Mouse (Mus musculus) CH12.LX (cell line): ENCODE measurements around the gene Bri3bp. TPM values are rescaled to one million over a fixed set of nuclear protein-coding genes. Genes with fewer than 3 reads are reported as not detected.
A peak's percentile ranks its signal among the peaks of the same experiment; 100 is the strongest.

Source experiments
- DNase-seq: peaks from one replicate; pipeline ENCODE4 v3.0.0-alpha.2; 2013; ENCODE audit errors: extremely low read depth
- H3K27ac ChIP-seq: 2 replicates; pipeline ENCODE4 v1.5.1; 2012; ENCODE audit warnings: low read depth, mild to moderate bottlenecking, control low read depth, moderate library complexity; ENCODE audit not compliant: insufficient read depth
- H3K27me3 ChIP-seq: replicated peaks from 2 replicates; pipeline ENCODE3; 2012; ENCODE audit warnings: inconsistent platforms
- H3K36me3 ChIP-seq, 2 experiments: replicated peaks in 1 of 2; 2 replicates each; pipeline versions ENCODE3 to v1.6.1; 2012; ENCODE audit warnings: inconsistent platforms in 1 of 2, low read length in 1 of 2, mild to moderate bottlenecking in 1 of 2, mixed read lengths in 1 of 2, moderate library complexity in 1 of 2; ENCODE audit not compliant: control insufficient read depth in 1 of 2, insufficient read depth in 1 of 2
- H3K4me1 ChIP-seq, 2 experiments: 2 replicates each; pipeline ENCODE4 v1.6.1; 2012; ENCODE audit warnings: inconsistent platforms in 1 of 2, moderate library complexity in 1 of 2; ENCODE audit not compliant: insufficient read depth in 2 of 2, control insufficient read depth in 1 of 2
- H3K4me2 ChIP-seq: 2 replicates; pipeline ENCODE4 v1.6.1; 2012; ENCODE audit warnings: low read depth, mild to moderate bottlenecking, control low read depth; ENCODE audit not compliant: poor library complexity, insufficient read depth, severe bottlenecking
- H3K4me3 ChIP-seq, 3 experiments: fragments of 150-350 bp in 1 of 3; sonication (generic) in 1 of 3; replicated peaks in 1 of 3; 2 replicates each; pipeline versions ENCODE3 to v1.5.1; 2011 to 2012; ENCODE audit warnings: low read depth in 2 of 3, low read length in 2 of 3, mild to moderate bottlenecking in 2 of 3, moderate library complexity in 2 of 3, control low read depth in 1 of 3, improper control_type of control experiment in 1 of 3, inconsistent platforms in 1 of 3, mixed read lengths in 1 of 3; ENCODE audit not compliant: poor library complexity in 1 of 3
- H3K79me2 ChIP-seq: replicated peaks from 2 replicates; pipeline ENCODE4 v1.6.1; 2012; ENCODE audit warnings: mild to moderate bottlenecking, moderate library complexity; ENCODE audit not compliant: control insufficient read depth, poor library complexity, insufficient read depth, severe bottlenecking; ENCODE audit errors: extremely low read depth
- H3K9ac ChIP-seq: 2 replicates; pipeline ENCODE4 v1.6.1; 2012; ENCODE audit warnings: low read depth, mild to moderate bottlenecking, control low read depth, moderate library complexity; ENCODE audit not compliant: insufficient read depth
- H3K9me3 ChIP-seq: replicated peaks from 2 replicates; pipeline ENCODE3; 2012; ENCODE audit warnings: low read length, inconsistent platforms, mixed read lengths
- BHLHE40 ChIP-seq: IDR thresholded peaks from 2 replicates; pipeline ENCODE4 v1.6.1; 2011; ENCODE audit warnings: mild to moderate bottlenecking, low read depth, low read length, improper control_type of control experiment
- CHD1 ChIP-seq: IDR thresholded peaks from 2 replicates; pipeline ENCODE4 v1.6.1; 2012; ENCODE audit warnings: low read depth, low read length, improper control_type of control experiment, inconsistent platforms
- CHD2 ChIP-seq: IDR thresholded peaks from 2 replicates; pipeline ENCODE4 v1.6.1; 2011; ENCODE audit warnings: low read length, improper control_type of control experiment
- CTCF ChIP-seq, 2 experiments: IDR thresholded peaks in 1 of 2; conservative IDR thresholded peaks in 1 of 2; 2 replicates each; pipeline ENCODE4 v1.5.1; 2011 to 2012; ENCODE audit warnings: low read depth in 2 of 2, low read length in 2 of 2, improper control_type of control experiment in 1 of 2, inconsistent platforms in 1 of 2, mild to moderate bottlenecking in 1 of 2, moderate library complexity in 1 of 2
- EP300 ChIP-seq: IDR thresholded peaks from 2 replicates; pipeline ENCODE4 v1.6.1; 2011; ENCODE audit warnings: low read length, improper control_type of control experiment
- GABPA ChIP-seq: IDR thresholded peaks from 2 replicates; pipeline ENCODE4 v1.6.1; 2012; ENCODE audit warnings: low read depth, low read length, improper control_type of control experiment, inconsistent platforms; ENCODE audit not compliant: insufficient replicate concordance
- JUND ChIP-seq: conservative IDR thresholded peaks from 2 replicates; pipeline ENCODE4 v1.6.1; 2011; ENCODE audit warnings: low read depth, low read length, improper control_type of control experiment
- KAT2A ChIP-seq: IDR thresholded peaks from 2 replicates; pipeline ENCODE4 v1.6.1; 2012; ENCODE audit warnings: low read length, improper control_type of control experiment, inconsistent platforms; ENCODE audit not compliant: insufficient replicate concordance
- MAFK ChIP-seq: IDR thresholded peaks from 2 replicates; pipeline ENCODE4 v1.6.1; 2011; ENCODE audit warnings: low read length, improper control_type of control experiment; ENCODE audit not compliant: insufficient replicate concordance
- MAZ ChIP-seq: IDR thresholded peaks from 2 replicates; pipeline ENCODE4 v1.6.1; 2012; ENCODE audit warnings: low read depth, mild to moderate bottlenecking, inconsistent platforms, low read length, improper control_type of control experiment, moderate library complexity
- MEF2A ChIP-seq: IDR thresholded peaks from 2 replicates; pipeline ENCODE4 v1.6.1; 2014; ENCODE audit warnings: low read depth, mild to moderate bottlenecking, inconsistent platforms, low read length, improper control_type of control experiment, borderline replicate concordance
- NELFE ChIP-seq: IDR thresholded peaks from 2 replicates; pipeline ENCODE4 v1.6.1; 2011; ENCODE audit warnings: low read depth, low read length, improper control_type of control experiment
- POLR2AphosphoS2 ChIP-seq: IDR thresholded peaks from 2 replicates; pipeline ENCODE4 v1.6.1; 2011; ENCODE audit warnings: low read depth, low read length, improper control_type of control experiment
- SIN3A ChIP-seq: IDR thresholded peaks from 2 replicates; pipeline ENCODE4 v1.6.1; 2012; ENCODE audit warnings: low read length, improper control_type of control experiment, inconsistent platforms
- SMC3 ChIP-seq: IDR thresholded peaks from 2 replicates; pipeline ENCODE4 v1.6.1; 2011; ENCODE audit warnings: low read depth, low read length, improper control_type of control experiment
- TBP ChIP-seq: conservative IDR thresholded peaks from 2 replicates; pipeline ENCODE4 v1.6.1; 2011; ENCODE audit warnings: low read depth, low read length, improper control_type of control experiment
- USF1 ChIP-seq: IDR thresholded peaks from 2 replicates; pipeline ENCODE4 v1.6.1; 2014; ENCODE audit warnings: low read depth, mild to moderate bottlenecking, inconsistent platforms, low read length, improper control_type of control experiment
- USF2 ChIP-seq: conservative IDR thresholded peaks from 2 replicates; pipeline ENCODE4 v1.6.1; 2011; ENCODE audit warnings: low read depth, low read length, improper control_type of control experiment
- ZKSCAN1 ChIP-seq: IDR thresholded peaks from 2 replicates; pipeline ENCODE4 v1.6.1; 2012; ENCODE audit warnings: low read depth, inconsistent platforms, low read length, improper control_type of control experiment, borderline replicate concordance
- ZMIZ1 ChIP-seq: IDR thresholded peaks from 2 replicates; pipeline ENCODE4 v1.6.1; 2012; ENCODE audit warnings: low read depth, mild to moderate bottlenecking, inconsistent platforms, low read length, improper control_type of control experiment
- ZNF384 ChIP-seq: IDR thresholded peaks from 2 replicates; pipeline ENCODE4 v1.6.1; 2012; ENCODE audit warnings: low read depth, low read length, improper control_type of control experiment, inconsistent platforms
- dilution Hi-C: fragments of 300-500 bp; cut with MboI; formaldehyde crosslinking; loops from 2 replicates; pipeline ENCODE4 v1.14.3; 2020; ENCODE audit warnings: low sequenced_read_pairs; ENCODE audit not compliant: extremely low pct_unique_long_range_greater_than_20kb, extremely low pct_ligation_motif_present
- in situ Hi-C: fragments of 300-500 bp; cut with MboI; formaldehyde crosslinking; loops from 3 replicates; pipeline ENCODE4 v1.14.3; 2019; ENCODE audit warnings: low sequenced_read_pairs, low pct_ligation_motif_present, low pct_unique_long_range_greater_than_20kb, mixed read lengths
- polyA plus RNA-seq: library from polyadenylated mRNA; unstranded; fragments of >175 nt; gene quantifications from 2 replicates; pipeline ENCODE4 v1.2.1, GENCODE M21; 2012; ENCODE audit warnings: low read depth; ENCODE audit not compliant: insufficient read length
- total RNA-seq, 2 experiments: library from RNA; depleted of rRNA; stranded (reverse); fragments of 300-350 nt in 1 of 2; fragments of >200 nt in 1 of 2; gene quantifications; 2 replicates each; pipeline ENCODE4 v1.2.3; 2012 to 2014

Bri3bp gene
- total and polyA plus RNA-seq, 3 experiments, result 37.7 to 147 (median 49.6) TPM

DNA sequence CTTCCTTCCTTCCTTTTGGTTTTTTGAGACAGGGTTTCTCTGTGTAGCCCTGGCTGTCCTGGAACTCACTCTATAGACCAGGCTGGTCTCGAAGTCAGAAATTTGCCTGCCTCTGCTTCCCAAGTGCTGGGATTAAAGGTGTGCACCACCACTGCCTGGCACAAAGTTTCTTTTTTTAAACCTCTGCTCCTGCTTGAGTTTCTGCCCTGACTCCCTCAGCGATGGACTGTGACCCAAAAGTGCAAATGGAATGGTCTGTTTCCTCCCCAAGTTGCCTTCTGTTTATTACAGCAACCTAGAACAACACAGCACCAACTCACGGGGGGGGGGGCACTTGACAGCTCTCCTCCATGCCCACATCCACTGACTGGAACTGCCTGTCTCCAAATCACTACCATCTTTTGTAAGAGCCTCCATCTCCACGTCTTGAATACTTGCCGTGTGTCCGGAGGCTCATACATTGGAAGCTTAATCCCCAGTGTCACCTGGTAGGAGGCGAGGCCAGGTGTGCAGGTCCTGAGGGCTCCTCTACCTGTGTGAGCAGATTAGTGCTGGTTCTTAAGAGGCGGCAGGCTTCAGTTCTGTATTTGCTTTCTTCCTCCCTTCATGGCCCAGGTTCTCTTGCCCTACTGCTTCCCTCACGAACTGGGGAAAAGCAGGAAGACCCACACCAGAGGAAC, 31.6 kb downstream of the Bri3bp start:
- H3K4me2 ChIP-seq, result no peak overlapping the region
- DNase-seq, result no peak
- peaks cover 12 to 33% of the 10 kb centered on the region in 2 experiments; a peak in 3 of 4 replicates for H3K4me1 ChIP-seq
- H3K27me3 ChIP-seq, result no peaks in the 10 kb centered on the region
- dilution Hi-C loops (no loop called here), in situ Hi-C loops (no loop called here)
- H3K4me3 ChIP-seq, result no peak overlapping the region
- no peak for TF ChIP-seq ZMIZ1
- no peak for TF ChIP-seq MEF2A
- TF ChIP-seq SIN3A, result no peak
- TF ChIP-seq CHD1, result no peak
- no peak for TF ChIP-seq TBP
- no peak for TF ChIP-seq EP300
- no peak overlapping the region for H3K27ac ChIP-seq
- H3K79me2 ChIP-seq, result peaks cover 8% of the 10 kb centered on the region; the same call in 1 of the 2 replicates
- no peaks in the 10 kb centered on the region for H3K9me3 ChIP-seq
- H3K9ac ChIP-seq, result no peak overlapping the region
- peaks cover 0 to 8% of the 10 kb centered on the region in 2 experiments for H3K36me3 ChIP-seq

GRCm38 (mm10) chr5:125475030-125475429, 33.7 kb downstream of the Bri3bp start:
- Histone ChIP-seq H3K36me3 (peaks cover 0 to 27% of the 10 kb centered on the region in 2 experiments), H3K4me1 (peaks cover 16 to 48% of the 10 kb centered on the region in 2 experiments; a peak in 3 of 4 replicates), H3K4me3 (peak overlapping the region; percentile 36 to 87 (median 42)), H3K27me3 (no peaks in the 10 kb centered on the region), H3K79me2 (peaks cover 8% of the 10 kb centered on the region; the same call in 1 of the 2 replicates), H3K9me3 (no peaks in the 10 kb centered on the region), H3K4me2 (peak overlapping the region; percentile 35), H3K9ac (no peak overlapping the region), H3K27ac (no peak overlapping the region)
- TF ChIP-seq GABPA (no peak), ZNF384 (no peak), POLR2AphosphoS2 (no peak), CHD2 (no peak), KAT2A (no peak), MAFK (no peak), USF1 (no peak), BHLHE40 (no peak), JUND (no peak), ZKSCAN1 (no peak), SIN3A (no peak), NELFE (no peak), MAZ (no peak), CTCF (conservative IDR thresholded peaks at IDR 0.05 in 1 of 2, IDR thresholded peaks at IDR 0.05 in 1 of 2; ENCODE audit: low read depth in 2 of 2, low read length in 2 of 2) (no peak), SMC3 (no peak), USF2 (no peak), TBP (no peak)
- dilution Hi-C loops (no loop called here), in situ Hi-C loops (no loop called here)
- DNase-seq, result no peak
